Comparison of ENCODE assay signal across 8 mouse cellular contexts in the genomic region with DNA sequence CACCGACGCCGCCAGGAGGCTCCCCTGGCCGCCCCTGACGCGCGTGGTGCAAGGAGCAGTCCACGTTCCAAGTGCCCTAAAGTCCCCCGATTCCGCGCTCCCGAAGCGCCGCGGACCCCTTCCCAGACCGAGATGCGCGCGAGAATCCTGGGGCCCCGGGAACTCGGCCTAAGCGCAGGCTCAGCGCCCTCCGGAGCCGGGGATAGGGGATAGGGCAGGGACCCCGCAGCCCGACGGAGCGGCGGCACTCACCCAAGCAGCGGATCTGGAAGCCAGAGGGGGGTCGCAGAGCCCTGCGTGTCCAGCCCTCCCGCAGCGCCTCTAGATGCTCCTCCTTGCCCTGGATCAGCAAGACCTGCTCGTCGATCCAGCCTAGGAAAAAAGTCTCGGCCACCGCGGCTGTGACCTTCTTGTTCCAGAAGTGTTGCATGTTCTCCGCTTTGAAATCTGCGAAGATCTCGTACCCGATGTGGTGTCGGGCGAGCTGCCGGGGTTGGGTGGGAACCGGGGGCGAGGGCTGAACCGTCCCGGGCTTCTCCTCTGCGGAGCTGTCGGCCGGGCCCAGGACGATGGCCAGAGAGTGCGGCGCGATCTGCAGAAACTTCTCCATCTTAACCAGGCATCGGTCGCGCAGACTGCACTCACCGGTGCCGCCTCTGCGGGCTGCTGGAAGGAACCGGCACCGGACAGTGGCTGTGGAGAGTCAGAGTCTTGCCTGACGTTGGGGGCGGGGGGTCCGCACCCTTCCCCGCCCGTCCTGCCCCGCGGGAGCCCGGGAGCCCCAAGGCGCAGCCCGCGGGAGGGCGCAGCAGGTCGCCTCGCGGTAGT. TPM values are rescaled to one million over a fixed set of nuclear protein-coding genes. Genes with fewer than 3 reads are reported as not detected.
DNase-seq lines count a peak whose midpoint lies in the region; ATAC-seq and TF ChIP-seq lines count a peak whose summit lies in the region.

No protein-coding gene starts in this region.

- no peaks in the 10 kb centered on the region for H3K36me3 ChIP-seq in lung, embryonic 15.5 days

- no peak for TF ChIP-seq POLR2A in bone marrow macrophage, adult 2 months (IDR thresholded peaks at IDR 0.05; ENCODE audit: borderline replicate concordance, low read depth, low read length)

- intact Hi-C loops in left cerebral cortex, postnatal 4 days (cut with DNase I), result no loop called here

- H3K4me3 ChIP-seq in bone marrow macrophage, adult 2 months (ENCODE audit: insufficient read depth, low read length), result peak overlapping the region; percentile 28; the same call in 1 of the 2 replicates
- peak overlapping the region; percentile 81 for H3K4me3 ChIP-seq in lung, embryonic 15.5 days

- no peak overlapping the region for H3K27ac ChIP-seq in bone marrow macrophage, adult 2 months (ENCODE audit: insufficient read depth, low read depth, low read length)
- H3K27ac ChIP-seq in lung, embryonic 15.5 days, result peak overlapping the region; percentile 96

- TF ChIP-seq CTCF in bone marrow macrophage, adult 2 months (IDR thresholded peaks at IDR 0.05; ENCODE audit: low read depth, low read length), result no peak

- under 1% methylated on average over 77 of the region's 81 CpGs for WGBS in lung, embryonic 15.5 days

- H3K4me2 ChIP-seq in lung, embryonic 15.5 days, result peak overlapping the region; percentile 95

- ATAC-seq in granulocyte monocyte progenitor cell, adult 5-6 weeks (replicated peaks; ENCODE audit: poor library complexity, severe bottlenecking), result peak; percentile 56
- peak; percentile 66 for ATAC-seq in lung, embryonic 15.5 days (ENCODE audit: borderline replicate concordance, extremely low read depth, low FRiP score, low TSS enrichment)
- ATAC-seq in inflammation-experienced regulatory T-cells, adult 6 months, result no peak

- peak overlapping the region; percentile 66 for H3K9ac ChIP-seq in lung, embryonic 15.5 days

- peaks cover 58% of the 10 kb centered on the region for H3K27me3 ChIP-seq in lung, embryonic 15.5 days

- no peaks in the 10 kb centered on the region for H3K9me3 ChIP-seq in lung, embryonic 15.5 days

- H3K4me1 ChIP-seq in bone marrow macrophage, adult 2 months (ENCODE audit: control insufficient read depth, insufficient read depth, low read length), result no peaks in the 10 kb centered on the region
- peaks cover 22% of the 10 kb centered on the region for H3K4me1 ChIP-seq in lung, embryonic 15.5 days

- peak; percentile 21 for DNase-seq in left cerebral cortex, postnatal 4 days
- no peak for DNase-seq in left cerebral cortex, adult 8-10 months (ENCODE audit: low spot score in 2 of 2)
- peak; percentile 67 for DNase-seq in kidney, adult 18-20 months
- DNase-seq in right cerebral cortex, postnatal 14 days, result peak; percentile 33

RNA-seq across cellular contexts. Expression of a gene that starts 33.3 kb away (rescaled TPM):
- total RNA-seq in left cerebral cortex, postnatal 4 days (2021), result 100 to 1,000 TPM; 118 to 122 TPM
- total RNA-seq in left cerebral cortex, adult 8-10 months (2022), result 10 to 100 TPM; 76.9 to 96.7 (median 84.0) TPM
- polyA plus RNA-seq in bone marrow macrophage, adult 2 months (2012; ENCODE audit: insufficient read depth, insufficient read length, missing spikeins), result 0.12 TPM in 1 of 2 replicates, not detected in the other
- 2.4 and 3.2 TPM in 2 replicates for total RNA-seq in granulocyte monocyte progenitor cell, adult 5-6 weeks (2014; fragmentation: Nextera tagmentation)
- total RNA-seq in granulocyte monocyte progenitor cell, adult 5-6 weeks (2017), result 1.0 and 1.9 TPM in 2 replicates
- polyA plus RNA-seq in lung, embryonic 15.5 days (2015; fragmentation: Nextera tagmentation; extraction: Ambion mirVana), result 11.0 and 12.7 TPM in 2 replicates
- polyA plus RNA-seq in inflammation-experienced regulatory T-cells, adult 6 months (2017; shearing (Covaris generic)), result under 1 TPM in 1 of 3 experiments, not detected in 2; 0.18 TPM

Comparison
In these comparisons a context has a peak if more than half of its experiments do, and no peak if none do; other contexts are left out.
1. DNase-seq: peak in left cerebral cortex, postnatal 4 days (single experiment), kidney, adult 18-20 months (single experiment) and right cerebral cortex, postnatal 14 days (single experiment); none in left cerebral cortex, adult 8-10 months (0 of 2).
2. RNA of a gene that starts 33.3 kb away (total RNA-seq): 118 to 122 TPM in left cerebral cortex, postnatal 4 days and 76.9 to 96.7 TPM in left cerebral cortex, adult 8-10 months; 1.0 to 3.2 TPM in granulocyte monocyte progenitor cell, adult 5-6 weeks; every median in the first group is over 10 times any median in the second.